Mouse (Mus musculus): ENCODE data around the gene Ddit4.

The Ddit4 gene

DNA sequence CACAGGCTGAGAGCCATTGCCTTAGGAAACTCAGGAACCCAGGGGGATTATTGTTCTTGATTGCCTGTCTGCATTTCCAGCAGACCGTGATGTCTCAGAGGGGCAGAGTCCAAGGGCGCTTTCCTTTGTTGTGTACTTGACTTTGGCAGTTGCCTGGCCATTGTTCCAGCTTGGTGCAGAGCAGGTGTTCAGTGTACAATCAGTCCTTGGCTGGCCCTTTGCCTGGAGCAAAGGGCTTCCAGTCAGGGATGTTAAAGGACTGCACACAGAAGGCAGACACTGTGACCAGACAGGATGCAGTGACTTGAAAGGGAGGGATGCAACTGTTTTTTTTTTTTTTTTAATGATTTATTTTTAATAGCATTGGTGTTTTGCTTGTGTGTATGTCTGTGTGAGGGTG lies 20.9 kb upstream of the Ddit4 start:
- DNase-seq (ENCODE audit: low spot score in 2 of 2), result no peak

DNA sequence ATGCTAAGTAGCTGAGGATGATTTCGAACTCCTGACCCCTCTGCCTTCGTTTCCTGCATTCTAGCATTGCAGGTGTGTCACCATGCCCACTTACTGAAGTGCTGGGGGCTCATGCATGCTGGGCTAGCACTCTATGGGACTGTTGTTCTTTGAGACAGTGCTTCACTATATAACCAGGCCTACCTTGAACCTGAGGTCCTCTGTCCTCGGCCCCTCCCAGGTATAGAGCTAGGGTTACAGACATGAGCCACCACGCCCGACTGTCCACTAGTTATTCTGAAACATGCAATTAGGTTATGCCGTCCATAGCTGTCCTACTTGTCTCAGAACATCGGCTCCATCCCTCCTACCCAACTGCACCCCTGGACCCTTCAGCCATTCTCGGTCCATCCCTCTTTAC lies 20.2 kb upstream of the Ddit4 start:
- no peak for DNase-seq (ENCODE audit: low spot score in 2 of 2)

DNA sequence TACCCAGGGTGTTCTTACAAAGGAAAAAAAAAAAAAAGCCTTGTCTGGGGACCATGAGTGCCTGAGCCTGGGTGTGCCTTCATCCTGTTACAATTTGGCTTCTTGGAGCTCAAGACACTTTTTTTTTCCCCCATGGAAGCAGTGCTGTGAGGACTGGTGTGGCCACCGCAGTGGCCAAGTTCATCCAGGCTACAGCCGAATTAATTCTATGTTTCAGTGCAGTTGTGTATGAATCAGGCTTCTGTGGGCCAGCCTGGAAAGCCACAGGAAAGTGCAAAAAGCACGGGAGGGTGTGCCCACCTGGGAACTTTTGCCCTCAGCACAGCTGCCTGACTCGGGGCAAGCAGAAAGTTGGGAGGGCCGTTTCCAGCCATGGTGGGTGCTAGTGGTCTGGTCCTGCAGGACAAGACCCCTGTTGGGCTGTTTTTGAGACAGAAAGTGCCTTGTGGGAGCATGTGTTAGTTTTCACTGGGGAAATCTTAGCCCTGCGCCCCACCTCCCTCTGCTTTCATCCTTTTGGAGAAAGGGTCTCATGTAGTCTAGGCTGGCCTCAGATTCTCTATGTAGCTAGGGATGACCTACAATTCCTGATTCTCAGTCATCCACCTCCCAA lies 18.9 kb upstream of the Ddit4 start:
- DNase-seq (ENCODE audit: low spot score in 2 of 2), result no peak

DNA sequence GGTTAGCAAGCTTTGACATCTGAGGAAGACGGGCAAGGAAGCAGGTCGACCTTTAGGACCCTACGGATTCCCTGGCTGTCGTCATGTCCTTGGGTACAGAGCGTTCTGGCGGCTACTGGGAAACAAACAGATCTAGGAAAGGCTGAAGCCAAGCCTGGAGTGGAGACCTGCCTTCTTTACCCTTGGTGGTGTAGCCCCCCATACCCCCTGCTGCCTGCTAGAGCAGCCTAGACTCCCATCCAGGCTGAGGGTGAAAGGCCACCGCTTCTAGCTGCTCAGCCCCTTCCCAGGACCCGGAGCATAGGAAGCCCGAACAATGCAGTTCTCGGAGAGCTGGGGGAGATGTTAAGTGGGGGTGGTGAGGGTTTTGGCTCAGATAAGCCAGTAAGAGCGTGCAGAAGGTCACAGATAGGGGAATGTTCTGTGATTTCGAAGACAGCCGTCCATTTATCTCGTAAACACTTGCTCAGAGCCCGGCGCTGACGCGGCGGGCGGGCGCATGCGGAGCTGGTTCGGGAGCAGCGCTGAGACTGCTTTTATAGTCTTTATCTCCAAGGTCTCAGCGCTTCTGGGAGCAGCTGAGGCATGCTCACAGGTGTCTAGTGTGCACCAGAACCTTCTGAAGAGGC lies 18.3 kb upstream of the Ddit4 start:
- DNase-seq (ENCODE audit: low spot score in 2 of 2), result no peak

DNA sequence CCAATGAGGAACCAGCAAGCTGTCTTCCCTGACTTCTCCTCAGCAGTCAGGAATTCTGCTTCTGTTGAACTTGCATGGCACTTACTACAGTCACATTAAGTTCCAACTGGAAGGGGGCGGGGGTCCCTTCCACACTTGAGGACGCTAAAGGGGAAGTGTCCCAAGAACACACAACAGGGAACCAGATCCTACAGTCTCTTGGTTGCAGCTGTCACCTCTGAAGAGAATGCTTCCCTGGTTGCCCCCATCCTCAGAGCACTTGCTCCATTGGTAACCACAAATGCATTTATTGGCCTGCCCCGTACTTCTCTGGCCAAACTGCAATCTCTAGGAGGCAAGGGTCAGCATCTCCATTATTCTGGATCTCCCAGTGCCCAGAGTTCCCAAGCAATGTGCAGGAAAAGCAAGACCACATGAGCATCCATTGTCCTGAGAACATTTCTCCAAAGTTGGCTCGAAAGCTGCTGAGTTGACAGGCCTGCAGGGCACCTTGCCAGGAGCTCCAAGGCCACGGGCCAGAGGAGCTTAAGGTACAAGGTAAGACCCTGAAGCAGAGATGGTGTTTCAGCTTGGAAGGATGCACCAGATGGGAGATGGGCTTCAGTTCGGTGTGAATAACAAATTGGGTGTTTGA lies 15.8 kb upstream of the Ddit4 start:
- no peak for DNase-seq (ENCODE audit: low spot score in 2 of 2)

DNA sequence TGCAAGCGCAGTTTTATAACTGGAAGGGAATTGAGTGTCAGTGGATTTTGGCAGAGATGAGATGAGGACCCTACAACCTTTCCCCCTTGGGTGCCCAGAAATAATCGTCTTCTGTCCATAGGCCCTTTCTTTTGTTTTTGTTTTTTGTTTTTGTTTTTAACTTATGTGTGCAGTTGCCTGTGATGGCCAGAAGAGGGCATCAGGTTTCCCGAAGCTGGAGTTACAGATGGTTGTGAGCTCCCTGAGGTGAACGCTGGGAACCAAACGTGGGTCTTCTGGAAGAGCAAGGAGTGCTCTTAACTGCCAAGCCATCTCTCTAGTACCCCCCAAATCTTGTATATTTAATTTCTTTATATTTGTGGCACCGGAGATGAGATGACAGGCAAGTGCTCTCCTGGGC lies 15.1 kb upstream of the Ddit4 start:
- no peak for DNase-seq (ENCODE audit: low spot score in 2 of 2)

DNA sequence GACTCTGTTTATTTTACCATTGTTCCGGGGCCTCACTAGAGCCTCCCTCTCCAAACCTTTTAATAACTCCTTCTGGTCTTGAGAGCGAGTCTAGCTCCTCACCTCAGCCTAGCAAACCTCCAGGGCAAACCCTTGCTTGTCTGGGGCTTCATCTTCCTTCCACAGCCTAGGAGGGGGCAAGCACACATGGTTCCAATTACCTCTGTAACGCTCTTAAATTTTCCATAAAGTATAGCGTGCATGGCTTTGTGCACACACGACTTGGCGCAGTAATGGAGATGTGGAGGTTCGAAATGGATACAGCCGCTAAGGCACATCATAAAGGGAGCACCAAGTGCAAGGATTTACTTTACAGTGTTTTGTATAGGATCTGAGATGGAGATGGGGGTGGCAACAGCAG lies 14.2 kb upstream of the Ddit4 start:
- no peak for DNase-seq (ENCODE audit: low spot score in 2 of 2)

DNA sequence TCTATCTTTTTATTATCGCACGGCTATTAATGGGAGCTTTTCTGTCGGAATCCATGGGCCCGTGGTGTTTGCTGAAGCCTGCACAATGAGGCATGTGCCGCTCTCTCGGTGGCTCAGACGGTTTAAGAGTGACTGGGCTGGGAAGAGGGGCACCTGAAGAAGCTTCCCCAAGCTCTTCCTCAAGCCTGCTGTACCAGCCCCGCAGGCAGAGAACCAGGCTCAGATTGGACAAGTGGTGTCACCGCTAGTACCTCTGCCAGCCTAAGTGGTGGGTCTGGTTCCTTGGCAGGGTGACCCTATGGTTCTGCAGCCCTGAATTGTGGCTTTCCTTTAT lies 13.7 kb upstream of the Ddit4 start:
- no peak for DNase-seq (ENCODE audit: low spot score in 2 of 2)

DNA sequence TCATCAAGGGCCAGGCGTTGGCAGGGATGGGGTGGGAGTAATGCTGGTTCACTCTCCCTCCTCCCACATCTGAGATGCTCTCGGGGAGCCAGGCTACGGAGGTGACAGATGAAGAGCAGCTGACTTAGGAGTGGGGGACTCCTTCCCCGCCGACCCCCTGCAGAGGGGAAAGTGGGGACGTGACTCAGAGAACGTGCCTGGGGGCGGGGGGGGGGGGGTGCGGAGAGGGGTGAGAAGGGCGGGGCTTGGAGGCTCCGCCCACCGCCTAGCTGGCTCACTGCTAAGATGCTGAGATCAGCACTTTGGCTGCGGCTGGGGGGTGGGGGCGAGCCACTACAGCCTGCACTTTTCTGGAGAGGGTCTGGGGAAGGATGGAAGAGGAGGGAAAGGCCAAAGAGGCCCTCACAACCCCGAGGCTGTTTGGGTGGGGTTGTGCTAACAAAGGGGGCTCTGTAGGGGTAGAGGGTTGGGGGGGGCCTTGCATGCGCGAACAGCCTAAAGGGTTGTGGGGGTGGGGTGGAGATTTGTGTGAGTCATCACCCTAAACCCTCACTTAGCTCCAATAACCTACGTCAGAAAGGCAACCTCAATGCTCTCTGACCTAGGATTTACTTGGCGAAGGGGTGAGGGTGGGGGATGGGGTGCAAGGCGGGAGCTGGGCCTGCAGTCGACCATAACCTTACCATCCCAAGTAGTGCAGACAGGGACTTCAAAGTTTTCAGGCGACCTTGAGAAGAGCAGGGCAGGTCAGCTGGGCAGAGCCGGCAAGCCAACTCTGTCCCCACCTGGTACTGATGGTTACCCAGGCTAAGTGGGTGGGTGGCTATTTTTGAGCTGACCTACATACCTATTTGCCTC lies 13.1 kb upstream of the Ddit4 start:
- DNase-seq (ENCODE audit: low spot score in 2 of 2), result no peak

DNA sequence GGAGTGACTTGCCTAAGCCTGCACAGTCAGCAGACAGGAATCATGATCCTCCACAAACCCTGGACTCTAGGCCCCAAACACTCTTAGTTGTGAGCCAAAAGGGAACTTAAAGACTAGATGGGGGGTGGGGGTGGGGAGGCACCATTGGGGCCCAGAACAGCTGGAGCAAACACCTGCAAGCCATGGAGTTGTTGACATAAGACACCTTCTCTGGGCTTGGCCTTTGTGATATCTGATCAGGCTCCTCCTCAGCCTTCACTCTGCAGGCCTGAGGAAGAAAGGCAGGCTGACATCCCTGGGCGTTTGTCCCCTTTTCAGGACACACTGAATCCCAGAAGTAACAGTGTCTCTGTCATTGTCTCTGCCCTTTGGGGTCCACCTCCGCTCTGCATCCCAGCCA lies 12.0 kb upstream of the Ddit4 start:
- no peak for DNase-seq (ENCODE audit: low spot score in 2 of 2)

DNA sequence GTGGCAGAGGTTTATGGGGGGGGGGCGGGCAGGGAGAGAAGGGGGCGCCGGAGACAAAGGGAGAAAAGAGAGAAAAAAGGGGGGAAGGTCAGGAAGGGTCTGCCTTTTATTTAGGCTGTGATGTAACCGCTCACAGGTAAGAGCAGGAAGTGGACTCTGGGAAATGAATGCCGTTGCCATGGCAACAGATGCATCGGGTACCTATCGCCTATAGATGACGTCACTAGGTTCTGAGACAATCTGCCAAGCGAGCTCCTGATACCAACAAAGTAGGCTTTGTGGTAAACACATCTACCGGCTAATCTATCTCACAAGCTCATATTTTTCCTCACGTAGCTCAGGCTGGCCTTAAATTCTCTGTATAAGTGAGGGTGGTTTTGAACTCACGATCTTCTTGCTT lies 7.9 kb upstream of the Ddit4 start:
- no peak for DNase-seq (ENCODE audit: low spot score in 2 of 2)

DNA sequence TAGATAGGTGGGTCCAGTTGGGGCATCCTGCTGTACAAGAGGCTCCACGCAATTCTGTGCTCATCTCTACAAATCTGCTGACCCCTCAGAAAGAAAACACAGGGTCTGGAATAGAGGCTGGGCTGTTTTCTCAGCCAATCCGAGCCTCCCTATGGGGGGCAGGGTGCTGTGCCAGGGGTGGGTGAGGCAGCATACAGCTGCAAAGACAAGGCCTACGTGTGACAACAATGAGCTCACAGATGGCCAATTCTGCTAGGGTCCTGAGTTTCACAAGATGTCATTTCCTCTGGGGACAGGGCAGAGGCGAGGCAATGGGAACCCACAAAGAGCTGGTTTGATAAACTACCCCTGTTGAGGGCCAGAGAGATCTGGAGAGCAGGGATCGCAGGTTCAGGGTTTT lies 6.8 kb upstream of the Ddit4 start:
- no peak for DNase-seq (ENCODE audit: low spot score in 2 of 2)

DNA sequence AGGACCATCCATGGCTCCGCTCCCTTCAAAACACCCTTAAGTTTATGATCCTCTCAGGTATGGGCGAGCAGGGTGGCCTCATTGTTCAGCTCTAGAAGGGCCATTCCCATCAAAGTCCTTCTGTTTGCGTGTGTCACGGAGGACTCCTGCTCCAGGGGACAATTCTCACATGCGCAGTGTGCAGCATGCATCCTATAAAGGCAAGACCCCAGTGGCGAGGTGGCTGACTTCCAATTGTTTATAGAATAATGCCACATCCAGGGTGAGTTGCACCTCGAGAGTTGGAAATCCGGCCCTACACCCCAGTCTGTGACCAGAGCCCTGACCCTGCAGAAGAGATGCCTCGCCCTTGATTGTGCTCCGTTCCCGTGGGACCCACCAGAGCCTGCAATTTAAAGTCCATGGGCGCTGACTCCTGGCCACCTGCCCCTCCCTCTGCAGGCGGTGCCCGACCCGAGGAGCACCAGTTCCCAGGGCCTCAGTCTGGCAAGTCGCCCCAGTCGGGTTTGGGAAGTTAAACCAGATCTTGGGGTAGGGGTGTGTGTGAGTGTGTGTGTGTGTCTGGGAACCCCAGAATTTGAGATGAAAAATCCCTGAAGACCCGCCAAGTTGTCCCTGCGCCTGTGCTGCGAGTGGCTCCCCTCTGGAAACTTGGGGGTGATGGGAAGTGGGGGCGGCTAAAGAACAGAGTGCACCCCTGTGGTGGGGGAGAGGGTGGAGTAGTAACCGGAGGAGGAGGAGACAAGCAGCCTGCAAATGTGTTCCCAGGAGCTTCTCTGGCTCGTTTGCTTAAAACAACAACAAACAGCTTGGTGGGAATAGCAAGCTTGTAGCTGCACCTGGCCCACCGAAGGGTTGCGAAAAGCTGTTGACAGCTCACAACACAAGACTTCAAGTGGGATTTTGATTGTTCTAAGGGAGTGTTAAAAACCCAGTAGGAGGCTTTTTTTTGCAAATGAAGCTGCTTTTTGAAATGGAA lies 5.8 kb upstream of the Ddit4 start:
- DNase-seq (ENCODE audit: low spot score in 2 of 2), result no peak

DNA sequence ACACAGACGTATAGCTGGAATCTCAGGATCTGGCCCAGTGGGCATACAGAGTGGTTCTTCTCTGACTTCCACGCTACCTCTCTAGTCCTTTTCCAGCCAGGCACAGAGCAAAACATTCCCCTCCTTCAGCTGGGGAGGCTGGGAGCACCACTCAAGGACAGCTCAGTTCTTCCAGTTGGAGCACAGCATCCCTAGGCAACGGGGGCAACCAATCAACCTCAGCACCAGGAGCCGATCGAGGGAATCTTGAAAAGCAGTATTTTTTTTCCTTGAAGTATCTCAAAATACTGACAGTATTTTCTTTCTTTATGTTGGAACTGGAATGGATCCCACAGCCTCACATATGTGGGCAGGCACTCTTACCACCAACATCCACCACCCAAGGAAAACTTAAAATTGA lies 5.0 kb upstream of the Ddit4 start:
- DNase-seq (ENCODE audit: low spot score in 2 of 2), result no peak

DNA sequence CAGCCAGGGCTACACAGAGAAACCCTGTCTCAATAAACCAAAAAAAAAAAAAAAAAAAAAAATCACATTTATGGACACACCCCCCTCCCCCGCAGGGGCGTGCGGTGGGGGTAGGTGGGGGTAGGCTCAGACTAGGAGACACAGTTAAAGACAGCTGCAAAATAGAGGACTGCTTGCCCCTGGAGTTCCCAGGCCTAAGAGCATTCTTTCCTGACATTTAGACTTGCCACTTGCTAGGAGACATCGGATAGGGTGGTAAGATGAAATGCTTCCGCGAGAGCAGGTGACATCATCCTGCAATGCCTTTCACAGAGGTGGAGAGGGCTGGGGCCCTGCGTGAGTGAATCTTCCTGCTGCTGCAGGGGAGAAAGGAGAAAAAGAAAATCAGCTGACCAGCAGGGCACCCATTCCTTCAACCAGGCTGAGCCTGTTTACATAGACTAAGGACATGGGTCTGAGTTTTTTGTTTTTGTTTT lies 2.0 kb upstream of the Ddit4 start:
- no peak for DNase-seq (ENCODE audit: low spot score in 2 of 2)

DNA sequence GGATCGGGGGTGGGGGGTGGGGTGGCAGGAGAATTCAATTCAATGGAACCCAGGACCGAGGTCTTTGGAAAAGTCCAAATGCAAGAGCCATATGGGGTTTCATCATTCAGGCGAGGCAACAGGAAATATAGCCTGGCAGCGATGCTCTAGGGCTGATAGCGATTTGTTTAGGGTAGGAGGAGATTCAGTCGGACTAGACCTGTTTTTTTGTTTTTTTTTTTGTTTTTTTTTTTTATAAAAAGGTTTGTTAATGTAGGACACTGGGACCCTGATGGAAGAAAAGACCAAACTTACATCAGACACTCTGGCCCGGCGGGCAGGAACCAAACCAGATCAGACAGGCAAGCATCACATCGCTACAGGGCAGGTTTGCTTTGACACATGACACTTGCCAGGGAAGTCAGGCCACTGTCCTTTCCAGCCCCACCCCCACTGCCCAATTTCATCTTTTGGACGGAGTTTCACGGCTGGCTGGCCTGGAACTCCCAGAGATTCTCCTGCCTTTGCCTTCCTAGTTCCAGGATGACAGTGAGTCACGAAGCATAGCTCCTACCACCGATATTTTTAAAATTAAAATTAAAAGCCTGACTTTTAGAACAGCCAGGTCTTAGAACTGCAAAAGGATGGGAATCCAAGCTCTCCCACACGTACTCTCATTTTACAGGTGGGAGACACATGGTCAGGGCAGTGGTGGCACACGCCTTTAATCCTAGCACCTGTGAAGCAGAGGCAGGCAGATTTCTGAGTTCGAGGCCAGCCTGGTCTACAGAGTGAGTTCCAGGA lies 1.3 kb upstream of the Ddit4 start:
- DNase-seq (ENCODE audit: low spot score in 2 of 2), result no peak

DNA sequence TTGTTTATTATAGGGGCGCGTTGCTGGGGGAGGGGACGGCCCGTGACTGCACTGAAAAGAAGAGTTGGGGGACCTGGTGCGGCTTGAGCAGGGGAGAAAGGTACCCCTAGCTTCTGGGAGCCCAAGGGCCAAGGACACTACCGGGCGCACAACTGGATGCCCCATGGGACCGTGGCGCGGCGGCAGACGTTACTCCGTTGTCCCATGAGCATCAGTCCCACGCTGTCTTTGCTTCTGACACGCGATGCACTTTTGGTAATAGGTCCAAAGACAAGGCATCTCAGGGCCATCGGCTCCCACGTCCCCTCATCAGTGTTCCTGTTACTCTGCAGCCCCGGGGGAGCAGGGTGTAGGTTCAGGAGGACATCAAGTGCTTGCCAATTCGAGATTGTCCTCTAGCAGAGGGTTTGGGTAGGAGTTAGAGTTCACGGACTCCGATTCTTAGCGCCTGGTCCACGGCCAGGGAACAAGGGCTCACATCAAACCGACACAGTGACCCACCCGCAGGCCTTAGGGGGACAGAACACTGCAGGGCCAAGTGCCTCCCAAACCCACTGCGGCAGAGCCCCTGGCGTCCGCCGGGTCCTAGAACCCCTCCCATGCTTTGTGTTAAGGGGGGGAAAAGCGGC lies 632 bp upstream of the Ddit4 start:
- no peak for DNase-seq (ENCODE audit: low spot score in 2 of 2)

DNA sequence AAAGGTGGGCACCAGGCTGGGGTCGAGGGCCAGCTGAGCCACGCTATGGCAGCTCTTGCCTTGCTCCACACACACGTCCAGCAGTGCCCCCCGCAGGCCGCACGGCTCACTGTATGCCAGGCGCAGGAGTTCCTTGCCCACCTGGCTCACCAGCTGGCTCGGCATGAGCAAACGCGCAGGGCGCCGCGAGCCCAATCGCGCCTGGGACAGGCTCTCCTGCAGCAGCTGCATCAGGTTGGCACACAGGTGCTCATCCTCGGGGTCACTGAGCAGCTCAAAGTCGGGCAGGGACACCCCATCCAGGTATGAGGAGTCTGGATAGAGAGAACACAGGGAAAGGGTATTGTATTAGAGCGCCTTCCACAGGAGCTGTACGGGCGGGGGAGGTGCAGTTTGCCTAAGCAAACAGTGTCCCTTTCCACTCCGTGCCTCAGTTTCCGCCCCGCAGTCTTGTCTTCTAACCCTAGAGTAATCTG lies 880 bp downstream of the Ddit4 start:
- peak; percentile 59 to 75 for DNase-seq (ENCODE audit: low spot score in 2 of 2)

DNA sequence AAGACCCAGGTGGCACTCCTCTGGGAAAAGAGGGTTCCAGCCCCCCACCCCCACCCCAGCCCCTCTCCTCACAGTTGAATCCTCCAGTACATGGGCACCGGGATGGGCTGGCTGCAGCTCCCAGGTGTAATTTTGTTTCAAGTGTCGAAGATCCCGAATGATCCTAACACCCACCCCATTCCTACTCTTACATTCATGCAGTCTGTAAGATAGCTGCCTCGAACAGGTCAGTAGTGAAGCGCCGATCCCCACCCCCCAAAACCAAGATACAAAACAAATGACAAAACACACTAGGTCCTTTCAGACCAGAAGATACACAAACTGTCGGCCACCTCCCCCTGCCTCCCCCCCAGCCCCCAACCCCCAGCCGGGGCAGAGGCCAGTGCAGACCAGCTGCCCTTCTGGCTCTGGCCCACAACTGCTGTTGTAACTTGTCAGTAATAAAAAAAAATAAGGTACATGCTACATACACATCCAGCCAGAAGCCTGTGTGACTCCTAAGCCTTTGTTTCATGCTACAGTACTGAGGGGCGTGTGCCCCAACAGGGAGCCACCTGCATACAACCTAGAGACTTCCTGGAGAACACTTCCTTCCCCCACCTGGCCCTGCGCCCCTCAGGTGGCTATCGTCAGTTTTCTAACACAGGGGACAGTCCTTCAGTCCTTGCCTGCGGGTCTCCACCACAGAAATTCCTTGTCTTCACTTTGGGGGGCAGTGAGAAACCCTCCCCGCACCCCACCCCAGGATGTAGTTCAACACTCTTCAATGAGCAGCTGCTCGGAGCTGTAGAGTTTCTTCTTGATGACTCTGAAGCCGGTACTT lies 1.6 kb downstream of the Ddit4 start:
- no peak for DNase-seq (ENCODE audit: low spot score in 2 of 2)

All from spleen, postnatal 14 days (tissue).